Mouse (Mus musculus): ENCODE measurements around the gene Akap7.
"Not testable (repeated sequence)": the region's sequence is repeated elsewhere in the genome, so short reads cannot be mapped to it uniquely, and the experiment has no call there.

The Akap7 gene

DNA sequence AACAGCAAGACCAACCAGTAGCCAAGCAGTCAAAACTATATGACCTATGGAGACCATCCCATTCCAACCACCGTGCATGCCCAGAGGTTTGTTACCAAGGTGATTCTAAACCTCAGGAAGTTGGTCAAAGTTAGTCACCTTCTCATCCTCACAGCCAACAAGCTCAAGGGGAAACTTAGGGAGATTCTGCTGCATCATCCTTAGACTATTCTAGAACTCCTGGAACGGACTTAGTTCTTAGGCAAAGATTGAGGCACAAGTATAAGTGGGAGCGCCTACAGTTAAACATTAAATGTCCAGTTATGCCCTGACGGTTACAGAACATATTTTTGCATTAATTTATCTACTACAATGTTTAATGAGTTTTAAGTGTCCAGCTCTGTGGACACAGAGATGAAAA, 54.7 kb downstream of the Akap7 start:
- no peak for DNase-seq

DNA sequence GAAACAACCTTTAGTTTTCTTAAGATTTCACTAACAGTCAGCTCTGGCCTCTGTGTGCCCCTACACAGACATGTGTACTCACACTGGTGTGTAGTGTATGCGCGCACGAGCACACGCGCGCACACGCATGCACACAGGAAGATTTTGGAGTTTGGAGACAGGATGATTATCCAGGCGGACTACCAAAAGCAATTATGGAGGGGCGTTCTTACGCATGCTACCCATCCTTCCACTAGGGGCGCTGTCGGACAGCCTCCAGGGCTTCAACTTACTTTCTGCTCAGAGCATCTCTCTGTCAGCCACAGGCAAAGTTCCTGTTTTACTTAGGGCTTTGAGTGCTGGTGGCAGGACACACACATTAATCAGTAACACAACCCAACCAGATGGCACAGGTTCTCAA, 57.6 kb downstream of the Akap7 start:
- DNase-seq = peak; percentile 38 to 77

DNA sequence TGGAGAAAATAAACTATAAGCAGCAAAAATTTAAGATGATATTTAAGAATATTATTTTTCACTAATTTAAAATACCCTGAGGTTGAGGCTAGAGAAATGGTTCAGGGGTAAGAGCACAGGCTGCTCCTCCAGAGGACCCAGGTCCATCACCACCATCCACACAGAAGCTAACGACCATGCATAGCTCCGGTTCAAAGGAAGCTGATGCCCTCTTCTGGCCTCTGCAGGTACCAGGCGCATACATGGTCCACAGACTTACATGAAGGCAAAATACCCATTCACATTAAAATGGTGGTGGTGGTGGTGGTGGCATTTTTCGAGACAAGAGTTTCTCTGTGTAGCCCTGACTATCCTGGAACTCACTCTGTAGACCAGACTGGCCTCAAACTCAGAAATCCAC, 61.5 kb downstream of the Akap7 start:
- peak in 1 of 2 experiments; percentile 32 for DNase-seq

DNA sequence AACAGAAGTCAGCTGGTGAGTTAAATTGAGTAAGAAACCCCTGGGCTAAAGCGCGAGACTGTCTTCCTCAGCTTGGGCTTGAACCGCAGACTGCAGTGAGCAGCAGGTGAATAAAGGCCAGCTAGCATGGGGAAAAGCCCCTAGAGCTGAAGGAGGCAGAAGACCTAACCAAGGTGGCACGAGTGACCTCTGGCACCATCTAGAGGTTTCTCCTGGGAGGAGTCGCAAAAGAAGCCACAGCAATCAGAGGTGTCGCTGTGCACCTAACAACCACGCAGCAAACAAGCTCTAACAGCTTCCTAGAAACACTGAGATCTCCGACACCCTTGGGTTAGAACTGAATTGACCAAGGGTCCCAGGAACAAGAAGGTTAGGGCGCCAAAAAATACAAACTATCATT, 68.5 kb downstream of the Akap7 start:
- peak; percentile 11 to 61 for DNase-seq

DNA sequence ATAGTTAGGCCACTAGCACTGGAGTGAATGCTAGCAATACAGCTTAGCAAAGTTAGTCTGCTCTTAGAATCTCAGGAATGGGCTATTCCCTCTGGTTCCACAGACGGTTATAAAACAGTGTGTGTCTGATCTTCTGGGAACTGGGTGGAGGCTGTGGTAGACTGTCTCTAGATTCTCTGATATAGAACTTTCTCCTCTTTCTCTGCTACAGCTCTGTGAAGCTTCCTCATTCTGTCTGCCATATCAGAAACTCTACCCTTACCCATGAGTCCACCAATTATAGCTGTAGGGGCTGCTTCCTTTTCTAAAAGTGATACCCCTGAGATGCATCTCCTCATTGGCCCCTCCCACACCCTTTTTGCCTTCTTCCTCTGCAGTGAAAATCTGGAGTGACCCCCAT, 73.6 kb downstream of the Akap7 start:
- no peak for DNase-seq

DNA sequence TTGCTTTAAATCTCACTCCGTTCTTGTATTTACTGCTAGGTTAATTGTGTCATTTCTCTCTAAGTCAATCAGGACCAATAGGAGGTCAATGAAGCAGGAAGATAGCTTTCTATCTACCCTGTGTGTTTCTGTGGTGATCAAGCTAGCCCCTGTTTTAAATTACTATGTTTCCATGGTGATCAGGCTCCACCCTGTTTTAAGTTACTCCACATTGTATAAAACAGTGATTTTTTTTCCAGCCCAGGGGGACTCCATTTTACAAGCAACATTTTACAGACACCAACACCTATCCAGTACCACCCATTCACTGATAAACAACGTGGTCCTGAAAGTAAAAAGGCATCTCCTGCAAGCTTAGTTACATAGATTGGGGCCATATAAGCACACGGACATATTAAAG, 75.0 kb downstream of the Akap7 start:
- no peak for DNase-seq

DNA sequence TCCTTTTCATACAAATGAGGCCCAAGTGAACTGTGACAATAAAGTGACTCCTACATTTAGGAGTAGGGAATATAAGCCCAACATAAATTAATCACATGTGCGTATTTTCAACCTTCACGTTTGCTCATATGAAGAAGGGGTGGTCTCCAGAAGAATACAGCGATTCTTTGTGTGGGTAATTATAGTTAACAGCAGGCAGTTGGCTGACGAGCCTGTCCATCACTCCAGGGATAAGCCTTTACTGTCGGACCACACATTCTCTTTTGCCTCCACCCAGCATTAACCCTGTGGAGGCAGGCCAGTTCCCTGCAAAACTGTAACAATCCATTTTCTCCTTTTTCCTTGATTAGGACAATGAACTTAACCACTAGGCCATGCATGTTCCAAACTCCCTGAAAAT, 76.3 kb downstream of the Akap7 start:
- DNase-seq = no peak

DNA sequence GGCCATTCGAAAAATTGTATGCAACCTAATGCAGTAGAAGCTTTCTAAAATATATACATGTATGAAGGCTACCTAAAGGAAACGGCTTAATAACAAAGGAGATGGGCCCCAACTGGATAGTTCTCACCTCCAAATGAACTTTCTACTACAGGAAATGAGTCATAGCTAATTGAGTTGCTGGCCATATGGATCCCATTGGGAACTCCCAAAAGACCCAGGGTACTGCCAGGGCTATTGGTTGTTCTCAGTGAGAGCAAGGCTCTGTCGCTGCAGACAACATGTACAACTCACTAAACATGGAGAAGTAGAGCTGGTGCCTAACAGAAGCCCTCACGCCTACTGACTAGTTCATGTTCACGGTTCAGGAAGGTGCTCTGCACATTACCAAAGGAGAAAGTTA, 83.3 kb downstream of the Akap7 start:
- DNase-seq = no peak

DNA sequence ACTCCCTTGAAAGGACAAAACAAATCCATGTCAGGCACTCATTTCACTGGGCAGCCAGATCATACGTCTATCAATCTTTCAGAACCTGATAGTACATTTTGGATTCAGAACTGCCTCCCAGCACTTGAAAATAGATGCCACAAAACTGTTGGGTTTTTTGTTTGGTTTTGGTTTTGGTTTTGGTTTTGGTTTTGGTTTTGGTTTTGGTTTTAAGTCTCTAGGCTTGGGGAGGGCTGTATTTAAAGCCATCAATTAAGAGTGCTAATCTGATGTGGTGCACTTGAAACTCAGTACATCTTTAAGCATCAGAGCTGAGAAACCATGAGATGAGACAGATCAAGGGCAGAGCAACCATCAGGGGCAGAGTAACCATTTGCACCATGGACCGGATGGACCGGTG, 86.9 kb downstream of the Akap7 start:
- DNase-seq = no peak

DNA sequence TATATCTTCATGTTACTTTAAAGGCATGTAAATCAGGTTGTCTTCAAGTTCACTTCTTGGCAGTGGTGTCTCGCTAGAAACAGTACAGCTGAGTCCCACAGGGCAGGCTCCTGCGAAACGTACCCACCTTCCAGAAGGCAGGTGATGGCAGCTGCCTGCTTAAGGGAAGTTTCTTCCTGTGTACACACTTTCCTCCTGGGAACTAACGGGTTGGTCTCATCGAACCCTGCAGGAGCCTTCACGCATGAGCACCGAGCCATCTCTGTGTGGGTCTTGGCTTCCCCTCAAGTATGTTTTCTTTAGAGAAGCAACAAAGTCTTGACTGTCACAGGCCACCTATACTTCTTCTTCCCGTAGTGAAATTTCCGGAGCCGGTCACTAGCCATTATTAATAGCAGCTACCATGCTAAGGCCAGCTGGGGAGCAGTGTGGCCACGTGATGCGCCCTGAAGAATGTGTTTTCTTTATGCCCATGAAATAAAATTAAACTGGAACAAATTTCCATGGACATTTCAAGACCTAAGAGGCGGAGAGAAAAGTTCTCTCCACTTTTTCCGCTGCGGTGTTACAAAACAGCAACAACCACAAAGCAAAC, 87.7 kb downstream of the Akap7 start:
- DNase-seq = no peak

DNA sequence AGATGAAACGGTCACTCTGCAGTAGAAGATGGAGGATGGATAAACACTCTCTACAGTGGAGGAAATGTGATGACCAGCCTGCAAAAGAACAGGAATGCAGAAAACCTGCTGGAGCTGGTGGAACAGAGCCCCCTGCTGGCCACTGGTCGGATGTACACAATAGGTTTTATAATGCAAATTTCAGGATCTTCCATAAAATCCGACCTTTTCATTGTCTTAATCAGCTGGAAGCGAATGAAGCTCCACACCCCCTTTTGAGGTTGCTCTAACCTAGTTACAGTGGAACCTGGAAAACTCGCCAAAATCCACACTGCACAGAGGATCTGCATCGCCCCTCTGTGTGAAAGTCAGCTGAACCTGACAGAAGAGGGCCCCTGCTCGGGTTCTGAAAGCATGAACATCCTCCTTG, 88.4 kb downstream of the Akap7 start:
- peak; percentile 44 to 84 for DNase-seq

DNA sequence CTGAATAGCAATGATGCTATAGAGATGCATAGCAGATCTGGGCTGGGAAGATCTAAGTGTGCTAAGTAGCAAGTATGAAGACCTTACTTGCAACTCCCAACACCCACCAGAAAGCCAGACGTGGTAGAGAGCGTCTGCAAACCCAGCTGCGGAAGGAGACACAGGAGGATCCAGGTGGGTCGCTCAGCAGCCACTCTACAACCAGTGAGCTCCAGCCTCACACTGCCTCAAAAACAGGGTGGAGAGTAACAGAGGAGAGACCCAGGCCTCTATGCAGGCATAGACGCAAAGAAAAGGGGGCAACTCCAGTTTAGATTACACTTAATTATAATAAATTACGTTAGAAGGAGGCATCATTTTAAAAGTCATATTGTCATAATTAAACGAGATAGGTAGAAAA, 88.9 kb downstream of the Akap7 start:
- DNase-seq = no peak

DNA sequence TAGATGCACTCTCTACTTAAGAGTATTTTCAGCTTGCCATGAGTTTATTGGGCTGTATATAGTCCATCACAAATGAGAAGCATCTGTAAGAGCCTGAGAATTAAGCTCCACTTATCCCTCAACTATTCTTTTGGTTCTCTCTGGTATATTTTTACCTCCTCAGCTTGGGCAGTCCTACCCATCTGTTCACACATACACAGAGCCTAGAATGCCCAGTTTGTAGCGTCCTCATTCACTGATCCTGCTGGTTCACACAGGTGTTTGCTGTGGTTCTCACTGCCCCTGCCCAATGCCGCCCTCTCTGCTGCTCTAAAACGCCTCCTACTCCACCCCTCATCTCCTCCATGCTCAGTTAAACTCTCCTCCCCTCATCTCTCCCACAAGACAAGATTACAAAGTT, 91.7 kb downstream of the Akap7 start:
- no peak for DNase-seq

DNA sequence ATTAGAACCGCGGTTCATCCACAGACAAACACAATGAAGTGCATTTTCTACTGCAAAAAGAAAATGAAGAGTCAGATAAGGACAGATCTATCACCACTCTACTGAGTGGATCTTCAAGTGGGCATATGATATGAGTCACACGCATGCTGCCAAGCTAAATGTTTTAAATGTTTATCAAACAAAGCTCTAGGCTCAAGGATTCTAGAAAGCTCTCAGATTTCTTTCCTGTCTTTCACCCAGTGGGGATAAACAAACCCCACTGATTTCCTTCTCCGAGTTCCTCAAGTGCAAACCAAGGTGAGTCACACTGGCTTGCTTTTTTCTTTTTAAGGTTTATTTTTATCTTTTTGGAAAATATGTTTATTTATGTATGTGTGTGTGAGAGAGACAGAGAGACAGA, 94.0 kb downstream of the Akap7 start:
- no peak for DNase-seq

DNA sequence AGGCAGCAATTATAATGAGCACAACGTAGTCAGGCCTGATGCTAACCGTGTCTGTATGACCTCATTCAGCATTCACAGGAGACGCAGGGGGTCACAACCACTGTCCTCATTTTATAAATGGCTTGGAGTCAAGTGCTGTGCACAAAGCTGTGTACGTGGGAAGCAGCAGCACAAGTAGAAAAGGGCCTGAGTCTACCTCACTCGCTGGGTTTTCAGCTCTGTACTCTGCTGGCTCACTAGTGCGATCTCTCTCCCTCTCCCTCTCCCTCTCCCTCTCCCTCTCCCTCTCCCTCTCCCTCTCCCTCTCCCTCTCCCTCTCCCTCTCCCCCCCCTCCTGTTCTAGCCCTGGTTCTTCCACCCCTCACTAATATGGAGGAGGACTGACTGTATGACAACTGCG, 99.1 kb downstream of the Akap7 start:
- no peak for DNase-seq

DNA sequence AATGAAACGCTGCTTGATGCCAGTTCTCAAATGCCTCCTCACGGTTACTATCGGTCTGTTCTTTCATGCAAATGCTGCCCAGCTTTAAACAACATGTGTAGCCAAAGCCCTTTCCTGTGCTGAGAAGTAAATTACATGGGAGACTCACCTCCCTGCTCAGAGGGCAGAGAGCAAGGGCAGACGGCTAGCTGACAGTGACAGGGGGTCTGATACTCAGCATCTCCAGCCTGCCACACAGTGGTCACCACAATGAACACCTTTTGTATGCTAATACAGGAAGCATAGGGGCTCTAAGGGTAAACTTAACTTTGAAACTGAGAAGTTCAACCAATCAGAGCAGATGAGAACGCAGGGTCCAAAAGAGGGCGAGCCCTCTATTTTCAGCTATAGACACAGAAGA, 99.8 kb downstream of the Akap7 start:
- no peak for DNase-seq

DNA sequence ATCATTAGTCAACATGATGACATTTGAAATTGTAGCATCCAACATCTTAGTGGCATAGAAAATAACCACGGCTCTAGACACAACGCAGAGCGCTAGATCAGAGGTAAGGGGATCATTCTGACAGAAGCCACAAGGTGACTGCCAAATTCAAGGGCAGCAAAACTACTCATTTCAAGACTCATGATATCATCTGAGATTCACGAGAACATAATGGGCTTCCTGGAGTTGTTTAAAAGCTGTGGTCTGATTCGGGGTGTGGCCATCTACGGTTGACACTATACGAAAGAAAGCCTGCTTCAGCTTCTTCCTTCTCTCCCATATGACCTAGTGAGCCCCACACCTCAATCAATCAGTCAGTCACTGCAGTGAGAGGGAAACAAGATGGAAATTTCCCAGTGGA, 107.0 kb downstream of the Akap7 start:
- DNase-seq = no peak

DNA sequence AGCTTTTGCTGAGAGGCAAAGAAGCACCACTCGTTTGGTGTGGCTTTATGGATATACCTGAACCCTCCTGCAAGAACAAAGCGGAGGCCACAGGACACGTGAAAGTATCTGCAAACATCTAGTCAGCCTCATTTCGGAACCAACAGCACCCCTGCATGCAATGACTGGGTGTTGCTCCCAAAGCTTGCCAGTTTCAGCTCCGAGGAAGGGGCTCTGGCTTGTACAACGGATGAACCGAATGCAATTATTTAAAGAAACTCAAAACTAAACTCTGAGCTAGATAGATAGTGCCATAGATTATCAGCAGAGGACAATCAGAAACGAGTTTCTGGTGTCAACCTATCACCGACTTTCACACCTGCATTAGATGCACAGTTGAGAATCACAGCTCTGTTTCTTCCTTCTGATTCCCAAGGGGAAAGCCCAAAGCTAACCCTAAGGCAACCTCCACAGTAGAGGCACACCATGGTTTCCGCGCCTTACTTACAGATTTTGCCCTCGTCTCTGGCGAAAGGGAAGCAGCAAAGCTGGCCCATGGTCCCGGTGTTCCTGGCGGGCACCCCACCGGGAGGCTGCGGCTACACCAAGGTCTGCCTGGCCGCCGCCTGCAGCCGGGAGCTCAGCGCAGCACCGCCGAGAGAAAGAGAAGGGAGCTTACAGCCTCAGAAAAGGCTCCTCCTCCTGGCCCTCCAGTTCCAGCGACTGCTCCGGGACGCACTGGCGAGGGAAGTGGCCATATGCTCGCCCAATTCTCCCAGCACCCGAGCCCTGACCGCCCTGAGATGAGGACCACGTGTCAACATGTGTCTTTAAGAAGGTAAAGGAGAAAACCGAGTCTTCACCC, 107.9 kb downstream of the Akap7 start:
- peak; percentile 28 to 60 for DNase-seq

DNA sequence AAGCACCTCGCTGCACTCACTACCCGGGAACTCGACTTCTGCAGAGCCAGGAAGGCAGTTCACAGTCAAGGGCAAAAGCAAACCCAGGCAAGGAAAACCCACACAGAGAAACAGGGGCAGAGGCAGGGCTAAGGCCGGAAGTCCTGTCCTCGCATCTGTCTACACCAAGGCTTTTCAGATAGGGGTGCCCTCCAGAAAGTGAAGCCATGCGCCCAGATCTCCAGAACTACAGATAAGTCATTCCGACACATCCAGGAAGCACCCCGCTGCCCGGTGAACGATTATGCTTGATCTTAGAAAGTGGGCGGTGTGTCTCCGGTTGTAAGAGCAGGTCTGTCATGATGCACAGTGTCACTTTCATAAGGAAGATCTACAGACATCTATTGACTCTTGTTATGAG, 109.1 kb downstream of the Akap7 start:
- DNase-seq = no peak

DNA sequence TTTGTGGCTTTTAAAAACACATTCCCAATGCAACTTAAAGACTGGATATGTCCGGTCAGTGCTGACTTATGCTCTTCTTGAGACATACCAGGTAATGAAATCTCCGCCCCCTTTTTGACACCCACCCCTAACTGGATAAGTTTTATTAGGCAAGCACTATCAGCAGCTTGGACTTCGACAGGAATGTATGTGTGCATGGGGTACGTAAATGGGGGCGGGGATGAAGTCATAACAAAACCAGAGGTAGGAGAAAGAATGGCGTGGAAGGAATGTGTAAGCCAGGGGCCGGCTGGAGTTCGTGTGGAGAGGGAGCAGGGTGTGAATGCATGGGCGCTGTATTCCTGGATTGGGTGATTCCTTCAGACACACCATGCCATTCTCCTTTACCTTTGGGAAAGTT, 109.6 kb downstream of the Akap7 start:
- DNase-seq = no peak

DNA sequence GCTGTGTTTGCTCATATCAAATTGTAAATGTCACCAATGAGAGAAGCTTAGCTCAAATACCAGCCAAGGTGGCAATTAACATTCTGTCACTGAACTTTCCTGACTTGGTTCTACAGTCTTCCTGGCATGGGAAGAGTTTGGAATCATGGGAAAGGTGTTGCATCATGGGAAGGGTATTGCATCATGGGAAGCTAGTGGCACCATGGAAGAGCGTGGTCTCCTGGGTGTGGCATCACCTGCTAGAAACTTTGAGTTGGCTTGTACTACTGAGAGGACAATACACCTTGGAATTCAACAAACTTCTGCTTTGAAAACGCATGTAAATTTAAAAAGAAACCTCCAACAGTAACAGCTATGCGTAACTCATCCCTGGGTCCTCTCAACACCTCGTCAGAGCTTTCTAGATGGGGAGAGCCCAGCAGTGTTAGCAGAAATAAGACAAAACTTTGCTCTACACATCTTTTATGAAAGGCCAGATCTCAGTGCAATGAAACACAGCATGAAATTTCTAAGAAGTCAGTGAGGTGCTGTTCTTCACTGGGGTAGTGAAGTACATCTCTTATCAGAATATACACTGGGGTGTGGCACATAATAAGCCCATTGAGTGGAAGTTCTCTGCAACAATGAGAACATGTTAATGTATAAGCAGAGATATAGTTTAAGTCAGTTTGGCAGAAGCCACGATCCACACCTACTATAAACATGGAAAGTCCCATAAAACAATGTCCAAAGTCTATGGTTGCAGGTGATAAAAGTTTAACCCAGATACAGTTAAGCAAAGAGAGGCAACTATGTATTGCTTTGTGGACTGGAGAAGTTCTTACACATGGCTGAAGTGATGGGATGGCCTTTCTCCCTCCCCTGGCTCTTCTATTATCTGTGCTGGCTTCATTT, 115.2 kb downstream of the Akap7 start:
- DNase-seq = no peak

DNA sequence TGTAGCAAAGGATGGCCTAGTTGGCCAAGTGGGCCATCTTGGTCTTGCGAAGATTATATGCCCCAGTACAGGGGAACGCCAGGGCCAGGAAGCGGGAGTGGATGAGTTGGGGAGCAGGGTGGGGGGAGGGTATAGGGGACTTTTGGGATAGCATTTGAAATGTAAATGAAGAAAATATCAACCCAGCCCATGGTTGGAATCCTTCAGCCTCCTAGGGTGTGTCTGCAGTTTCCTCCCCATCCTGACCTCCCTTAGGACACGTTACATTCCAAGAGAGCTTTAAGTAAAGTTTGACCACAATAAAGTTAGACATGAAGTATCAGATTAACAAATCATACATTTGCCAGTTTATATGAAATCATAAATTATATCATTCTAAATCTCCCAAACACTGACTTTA, 116.5 kb downstream of the Akap7 start:
- DNase-seq = no peak

DNA sequence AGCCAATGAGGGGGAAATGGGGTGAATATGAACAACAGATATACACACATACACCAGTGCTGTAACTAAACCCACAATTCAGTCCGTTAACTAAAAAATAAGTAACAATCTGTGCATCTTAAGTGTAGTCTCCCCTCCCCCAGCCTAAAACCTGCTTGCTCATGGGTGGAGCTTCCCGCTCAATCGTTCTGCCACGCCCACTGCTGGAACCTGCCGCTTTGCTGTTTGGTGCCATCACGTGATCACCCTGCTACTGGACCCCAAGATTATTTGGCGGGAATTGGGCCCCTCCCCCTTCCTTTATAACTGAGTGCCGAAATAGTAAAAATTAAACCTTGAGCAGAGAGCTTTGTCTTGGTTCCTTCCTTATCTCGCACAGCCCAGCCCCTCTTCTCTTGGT, 121.4 kb downstream of the Akap7 start:
- DNase-seq = not testable (repeated sequence)

DNA sequence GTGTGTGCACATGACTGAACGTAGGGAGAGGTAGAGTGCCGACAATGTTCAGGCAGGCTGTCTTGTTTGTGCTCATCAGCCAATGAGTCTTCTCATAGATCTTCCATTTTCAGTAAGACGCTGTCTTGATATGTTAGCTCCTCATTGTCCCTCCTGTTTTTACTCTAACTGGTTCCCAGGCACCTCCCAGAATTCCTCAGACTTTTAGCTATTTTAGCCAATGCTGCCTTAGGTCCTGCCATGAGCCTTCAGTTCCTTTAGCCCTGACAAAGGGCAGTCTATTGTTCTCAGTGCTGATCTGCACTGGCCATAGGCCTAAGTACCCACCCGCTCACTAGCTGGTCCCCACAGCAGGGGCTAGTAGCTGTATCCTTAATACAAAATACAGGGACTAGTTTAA, 122.0 kb downstream of the Akap7 start:
- no peak for DNase-seq

Data from kidney, postnatal 36 days (tissue).